Mouse (Mus musculus): Measurements from ENCODE around the gene Cpox. TPM values are rescaled to one million over a fixed set of nuclear protein-coding genes. Genes with fewer than 3 reads are reported as not detected.

Gene Cpox
- polyA plus RNA-seq (2012; rRNA removed; ENCODE audit: low replicate concordance) = 8.9 and 12.3 TPM in 2 replicates

DNA sequence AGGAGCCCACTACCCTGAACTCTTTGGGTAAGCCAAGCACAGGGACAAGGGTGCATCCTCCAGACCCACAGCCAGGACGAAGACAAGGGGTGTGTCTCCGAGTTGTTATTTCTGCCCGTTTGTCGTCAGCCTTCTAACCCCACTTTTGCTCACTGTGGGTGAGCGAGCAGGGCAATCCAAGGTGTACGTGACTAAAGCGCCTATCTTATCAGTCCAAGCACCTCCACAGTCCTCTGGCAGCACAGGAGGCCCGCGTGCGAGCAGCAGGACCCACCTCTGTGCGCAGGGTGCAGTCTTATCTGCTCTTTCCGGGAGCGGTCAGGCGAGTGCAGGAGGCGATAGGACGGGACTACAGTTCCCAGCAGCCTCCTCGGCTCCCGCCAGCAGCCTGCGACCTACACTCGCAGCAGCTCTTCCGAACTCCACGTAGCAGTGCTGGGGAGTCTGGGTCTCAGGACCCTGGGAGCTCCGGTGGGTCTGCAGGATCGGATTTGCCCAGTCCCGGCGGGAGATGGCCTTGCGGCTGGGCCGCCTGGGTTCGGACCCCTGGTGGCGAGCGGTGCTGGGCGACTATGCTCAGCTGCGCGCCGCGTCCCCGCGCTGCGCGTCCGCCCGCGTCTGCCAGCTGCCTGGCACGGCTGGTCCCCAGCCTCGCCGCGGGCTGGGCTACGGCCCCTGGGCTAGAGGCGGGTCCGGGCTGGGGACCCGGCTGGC lies at the start of gene Cpox:
Gene Cpox, plus strand, starts transcription at position 376 of the 714 bp plus-strand sequence.

DNA sequence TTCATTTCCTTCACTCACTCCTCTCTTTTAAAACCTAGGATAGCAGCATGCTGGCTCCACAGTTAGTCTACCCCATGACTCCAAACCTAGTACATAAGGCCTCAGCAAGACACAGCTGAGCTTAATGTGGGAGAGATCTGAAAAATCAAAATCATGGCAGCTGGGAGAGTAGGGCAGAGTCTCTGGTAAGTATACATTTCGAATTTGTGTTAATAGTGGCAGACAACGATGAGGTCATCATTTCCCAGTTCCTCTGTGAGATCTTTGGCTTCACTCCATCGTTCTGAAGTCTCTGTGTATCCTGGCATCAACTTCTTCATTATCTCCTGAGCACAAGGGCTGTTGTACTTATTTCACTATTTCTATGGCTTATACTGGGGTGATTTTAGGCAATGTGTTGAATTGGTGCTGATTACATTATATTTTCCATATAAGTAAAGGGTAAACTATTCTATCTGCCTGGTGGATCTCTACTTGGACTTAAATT lies 31.4 kb upstream of the Cpox start, which contains the start of gene E330017A01Rik:
Gene E330017A01Rik, minus strand, starts transcription at position 51 of the 487 bp plus-strand sequence.

GRCm38 (mm10) chr16:58718666-58719120 lies 48.6 kb downstream of the Cpox start, which contains the start of gene Gpr15:
Gpr15 (minus strand) TSS chr16:58719070.

GRCm38 (mm10) chr16:58727477-58728131 lies 57.5 kb downstream of the Cpox start, which contains the start of gene Cldnd1:
Cldnd1 (plus strand) TSS chr16:58727910.

DNA sequence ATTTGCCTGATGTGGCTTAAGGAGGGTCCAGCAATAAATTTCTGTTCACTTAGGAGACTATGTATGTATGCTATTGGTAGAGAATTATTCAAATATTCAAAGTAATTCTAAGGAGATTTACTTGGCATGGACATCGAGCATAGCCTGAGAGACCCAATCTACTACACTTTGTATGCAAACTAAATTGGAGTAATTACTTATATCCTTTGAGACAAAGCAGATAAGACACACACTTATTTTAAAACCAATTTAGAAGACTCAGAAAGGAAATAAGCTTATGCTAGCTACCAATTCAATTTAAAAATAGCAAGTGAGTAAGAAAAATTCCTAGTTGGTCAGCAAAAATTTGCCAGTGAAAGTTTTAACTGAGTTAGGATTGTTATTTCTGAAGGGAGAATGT lies 93.0 kb downstream of the Cpox start, which contains the start of gene Olfr172:
Gene Olfr172, minus strand, starts transcription at position 101 of the 400 bp plus-strand sequence.

Other genes starting within 250 kb of the Cpox start
- gene St3gal6, start 146.0 kb upstream of the Cpox start, polyA plus RNA-seq (2012; rRNA removed; ENCODE audit: low replicate concordance) = 29.2 and 55.9 TPM in 2 replicates
- not detected in 2 replicates for gene Gm813, start 53.3 kb upstream of the Cpox start, polyA plus RNA-seq (2012; rRNA removed; ENCODE audit: low replicate concordance)
- not detected in 2 replicates for gene E330017A01Rik, start 31.6 kb upstream of the Cpox start, polyA plus RNA-seq (2012; rRNA removed; ENCODE audit: low replicate concordance)
- gene Gpr15, start 48.8 kb downstream of the Cpox start, polyA plus RNA-seq (2012; rRNA removed; ENCODE audit: low replicate concordance) = 0.18 and 0.22 TPM in 2 replicates
- gene Cldnd1, start 57.6 kb downstream of the Cpox start, polyA plus RNA-seq (2012; rRNA removed; ENCODE audit: low replicate concordance) = 38.2 and 65.5 TPM in 2 replicates
- gene Olfr172, start 92.9 kb downstream of the Cpox start, polyA plus RNA-seq (2012; rRNA removed; ENCODE audit: low replicate concordance) = not detected in 2 replicates
- gene Olfr173, start 130.0 kb downstream of the Cpox start, polyA plus RNA-seq (2012; rRNA removed; ENCODE audit: low replicate concordance) = not detected in 2 replicates
- gene Olfr175-ps1, start 156.5 kb downstream of the Cpox start, polyA plus RNA-seq (2012; rRNA removed; ENCODE audit: low replicate concordance) = not detected in 2 replicates
- gene Olfr177, start 204.5 kb downstream of the Cpox start, polyA plus RNA-seq (2012; rRNA removed; ENCODE audit: low replicate concordance) = not detected in 2 replicates
- gene Olfr178, start 221.8 kb downstream of the Cpox start, polyA plus RNA-seq (2012; rRNA removed; ENCODE audit: low replicate concordance) = not detected in 2 replicates